Mouse (Mus musculus) right cerebral cortex, postnatal 25 days (tissue): ENCODE results near the gene Ggact.

Experiments
- DNase-seq: peaks from one replicate; pipeline ENCODE4 v3.0.0; 2022

The Ggact gene

GRCm38 (mm10) chr14:122865462-122866129 lies 48.0 kb downstream of the Ggact start:
- no peak for DNase-seq

GRCm38 (mm10) chr14:122862623-122863022 lies 50.9 kb downstream of the Ggact start:
- DNase-seq, result no peak

- DNase-seq, result no peak
These were observed 53.8 kb downstream of the Ggact start for GRCm38 (mm10) chr14:122859792-122860191.

GRCm38 (mm10) chr14:122852506-122853057 lies 61.0 kb downstream of the Ggact start:
- DNase-seq, result no peak

- no peak for DNase-seq
These were observed 76.5 kb downstream of the Ggact start for GRCm38 (mm10) chr14:122837018-122837417.

- DNase-seq, result no peak
These were observed 77.3 kb downstream of the Ggact start for GRCm38 (mm10) chr14:122836221-122836620.

GRCm38 (mm10) chr14:122835487-122836190 lies 77.9 kb downstream of the Ggact start:
- DNase-seq, result no peak

- no peak for DNase-seq
These were observed 78.8 kb downstream of the Ggact start for GRCm38 (mm10) chr14:122834753-122835152.

GRCm38 (mm10) chr14:122833666-122834065 lies 79.9 kb downstream of the Ggact start:
- no peak for DNase-seq

- DNase-seq, result no peak
These were observed 83.1 kb downstream of the Ggact start for GRCm38 (mm10) chr14:122830433-122830832.

- no peak for DNase-seq
These were observed 88.1 kb downstream of the Ggact start for GRCm38 (mm10) chr14:122825464-122825863.

- DNase-seq, result no peak
These were observed 89.8 kb downstream of the Ggact start for GRCm38 (mm10) chr14:122823791-122824190.

- no peak for DNase-seq
These were observed 92.6 kb downstream of the Ggact start for GRCm38 (mm10) chr14:122821002-122821401.

- DNase-seq, result no peak
These were observed 113.3 kb downstream of the Ggact start for GRCm38 (mm10) chr14:122800296-122800695.

- no peak for DNase-seq
These were observed 120.2 kb downstream of the Ggact start for GRCm38 (mm10) chr14:122793368-122793767.

GRCm38 (mm10) chr14:122790111-122790510 lies 123.4 kb downstream of the Ggact start:
- no peak for DNase-seq

- DNase-seq, result no peak
These were observed 125.4 kb downstream of the Ggact start for GRCm38 (mm10) chr14:122788199-122788598.

GRCm38 (mm10) chr14:122784701-122785100 lies 128.9 kb downstream of the Ggact start:
- no peak for DNase-seq

GRCm38 (mm10) chr14:122766448-122766847 lies 147.1 kb downstream of the Ggact start:
- no peak for DNase-seq
